Mouse (Mus musculus) liver, embryonic 16.5 days (tissue): ENCODE data around the gene Ltbp2. TPM values are rescaled to one million over a fixed set of nuclear protein-coding genes. Genes with fewer than 3 reads are reported as not detected.

ENCODE experiments used
- ATAC-seq: fragments of 200-750 bp; cut with Nextera tagmentation; 2 replicates; pipeline ENCODE4 v1.8.0; 2017; ENCODE audit warnings: low read depth, mild to moderate bottlenecking, moderate number of reproducible peaks, moderate library complexity
- H3K27ac ChIP-seq: fragments of 300-500 bp; sonication (generic); 2 replicates; pipeline ENCODE4 v1.5.1; 2014; ENCODE audit warnings: mild to moderate bottlenecking, low read length
- H3K27me3 ChIP-seq: fragments of 300-500 bp; sonication (generic); 2 replicates; pipeline ENCODE4 v1.6.1; 2014; ENCODE audit warnings: low read depth, low read length, mixed read lengths; ENCODE audit not compliant: control insufficient read depth, insufficient read depth
- H3K36me3 ChIP-seq: fragments of 300-500 bp; sonication (generic); 2 replicates; pipeline ENCODE4 v1.6.1; 2014; ENCODE audit warnings: mild to moderate bottlenecking; ENCODE audit not compliant: control insufficient read depth, insufficient read depth
- H3K4me1 ChIP-seq: fragments of 300-500 bp; sonication (generic); 2 replicates; pipeline ENCODE4 v1.6.1; 2014; ENCODE audit warnings: low read depth, low read length, mixed read lengths; ENCODE audit not compliant: control insufficient read depth
- H3K4me2 ChIP-seq: fragments of 300-500 bp; sonication (generic); 2 replicates; pipeline ENCODE4 v1.6.1; 2014; ENCODE audit warnings: low read depth, low read length, mixed read lengths
- H3K4me3 ChIP-seq: fragments of 300-500 bp; sonication (generic); 2 replicates; pipeline ENCODE4 v1.5.1; 2014; ENCODE audit warnings: low read depth, mild to moderate bottlenecking, low read length
- H3K9ac ChIP-seq: fragments of 300-500 bp; sonication (generic); 2 replicates; pipeline ENCODE4 v1.6.1; 2014; ENCODE audit warnings: low read depth, low read length
- H3K9me3 ChIP-seq: fragments of 300-500 bp; sonication (generic); replicated peaks from 2 replicates; pipeline ENCODE4 v1.6.1; 2016; ENCODE audit warnings: low read length; ENCODE audit not compliant: control insufficient read depth
- WGBS: fragments of 180-500 bp; shearing (Covaris S2); extraction: QIAGEN DNeasy Blood & Tissue Kit; methylation state at CpG from one replicate; pipeline ENCODE4 v1.1.7; 2014; ENCODE audit not compliant: insufficient replicate concordance; 5-methylcytosine and 5-hydroxymethylcytosine counted together
- polyA plus RNA-seq: library from polyadenylated mRNA; unstranded; fragments of >200 nt; fragmentation: Nextera tagmentation; extraction: Ambion mirVana; gene quantifications from 2 replicates; pipeline ENCODE4 v1.2.1, GENCODE M21; 2015

The Ltbp2 gene
- polyA plus RNA-seq, 1 experiment from 2014 or later: 0.35 TPM

GRCm38 (mm10) chr12:84790853-84791252, 85.5 kb downstream of the Ltbp2 start:
- WGBS: 51% methylated on average over 10 of the region's 10 CpGs

GRCm38 (mm10) chr12:84786091-84786490, 90.2 kb downstream of the Ltbp2 start:
- H3K4me3 ChIP-seq: no peak overlapping the region
- peaks cover 7% of the 10 kb centered on the region for H3K4me1 ChIP-seq
- no peaks in the 10 kb centered on the region; the same call in 1 of the 2 replicates for H3K27me3 ChIP-seq
- no peak overlapping the region for H3K4me2 ChIP-seq
- H3K9ac ChIP-seq: no peak overlapping the region
- 67% methylated on average over 5 of the region's 5 CpGs for WGBS
- no peaks in the 10 kb centered on the region for H3K9me3 ChIP-seq
- no peak for ATAC-seq
- no peaks in the 10 kb centered on the region for H3K36me3 ChIP-seq
- H3K27ac ChIP-seq: no peak overlapping the region

More at GRCm38 (mm10) chr12:84790853-84791252, 85.5 kb downstream of the Ltbp2 start:
- no peak for ATAC-seq
- no peak overlapping the region for H3K4me3 ChIP-seq
- no peaks in the 10 kb centered on the region; the same call in 1 of the 2 replicates for H3K27me3 ChIP-seq
- no peaks in the 10 kb centered on the region for H3K36me3 ChIP-seq
- H3K9ac ChIP-seq: no peak overlapping the region
- H3K4me1 ChIP-seq: no peaks in the 10 kb centered on the region
- H3K9me3 ChIP-seq: no peaks in the 10 kb centered on the region
- H3K27ac ChIP-seq: no peak overlapping the region
- no peak overlapping the region for H3K4me2 ChIP-seq

- Histone ChIP-seq H3K36me3 (no peaks in the 10 kb centered on the region), H3K4me2 (peak overlapping the region; percentile 23; the same call in 1 of the 2 replicates), H3K4me1 (peaks cover 7% of the 10 kb centered on the region), H3K9ac (no peak overlapping the region), H3K4me3 (no peak overlapping the region), H3K27me3 (no peaks in the 10 kb centered on the region; the same call in 1 of the 2 replicates), H3K9me3 (no peaks in the 10 kb centered on the region), H3K27ac (no peak overlapping the region)
- 26% methylated on average over 25 of the region's 25 CpGs for whole genome bisulfite sequencing
- ATAC-seq: peak; percentile 77
Observed at GRCm38 (mm10) chr12:84784604-84785381, 91.5 kb downstream of the Ltbp2 start.

GRCm38 (mm10) chr12:84776229-84776628, 100.1 kb downstream of the Ltbp2 start:
- Histone ChIP-seq H3K27me3 (no peaks in the 10 kb centered on the region), H3K4me3 (no peak overlapping the region), H3K9ac (no peak overlapping the region), H3K4me2 (no peak overlapping the region), H3K4me1 (peaks cover 19% of the 10 kb centered on the region), H3K27ac (no peak overlapping the region), H3K9me3 (no peaks in the 10 kb centered on the region), H3K36me3 (no peaks in the 10 kb centered on the region)
- no peak for ATAC-seq

GRCm38 (mm10) chr12:84774376-84774775, 102.0 kb downstream of the Ltbp2 start:
- H3K27ac ChIP-seq: peak overlapping the region; percentile 98
- peaks cover 34% of the 10 kb centered on the region for H3K4me1 ChIP-seq
- no peaks in the 10 kb centered on the region for H3K27me3 ChIP-seq
- no peak for ATAC-seq
- H3K4me2 ChIP-seq: peak overlapping the region; percentile 85
- WGBS: 61% methylated on average over 6 of the region's 6 CpGs
- H3K36me3 ChIP-seq: no peaks in the 10 kb centered on the region
- no peaks in the 10 kb centered on the region for H3K9me3 ChIP-seq
- H3K4me3 ChIP-seq: peak overlapping the region; percentile 86
- peak overlapping the region; percentile 44 for H3K9ac ChIP-seq

- WGBS: under 1% methylated on average over 20 of the region's 20 CpGs
- Histone ChIP-seq H3K27me3 (no peaks in the 10 kb centered on the region), H3K4me2 (peak overlapping the region; percentile 85), H3K36me3 (no peaks in the 10 kb centered on the region), H3K27ac (peak overlapping the region; percentile 98), H3K9me3 (no peaks in the 10 kb centered on the region), H3K4me1 (peaks cover 36% of the 10 kb centered on the region), H3K4me3 (peak overlapping the region; percentile 86), H3K9ac (peak overlapping the region; percentile 83)
- no peak for ATAC-seq
Observed at GRCm38 (mm10) chr12:84773476-84773875, 102.9 kb downstream of the Ltbp2 start.

GRCm38 (mm10) chr12:84772726-84773441, 103.4 kb downstream of the Ltbp2 start, which contains the start of the genes Npc2 and Isca2:
Npc2 (minus strand) TSS chr12:84773152.
Isca2 (plus strand) TSS chr12:84773251.
- H3K4me1 ChIP-seq: peaks cover 36% of the 10 kb centered on the region
- peak within 1 kb of the TSS; percentile 94 for H3K4me2 ChIP-seq
- no peaks in the 10 kb centered on the region for H3K27me3 ChIP-seq
- peak within 1 kb of the TSS; percentile 89 for H3K9ac ChIP-seq
- peak within 1 kb of the TSS; percentile 86 for H3K4me3 ChIP-seq
- peak within 1 kb of the TSS; percentile 98 for H3K27ac ChIP-seq
- under 1% methylated on average over 50 of the region's 50 CpGs for WGBS
- no peaks in the 10 kb centered on the region for H3K36me3 ChIP-seq
- H3K9me3 ChIP-seq: no peaks in the 10 kb centered on the region
- ATAC-seq: peak; percentile 98

- H3K27ac ChIP-seq: peak overlapping the region; percentile 98
- WGBS: 5% methylated on average over 10 of the region's 10 CpGs
- H3K9me3 ChIP-seq: no peaks in the 10 kb centered on the region
- H3K4me2 ChIP-seq: peak overlapping the region; percentile 94
- peaks cover 36% of the 10 kb centered on the region for H3K4me1 ChIP-seq
- H3K9ac ChIP-seq: peak overlapping the region; percentile 89
- ATAC-seq: no peak
- peak overlapping the region; percentile 86 for H3K4me3 ChIP-seq
- no peaks in the 10 kb centered on the region for H3K27me3 ChIP-seq
- H3K36me3 ChIP-seq: no peaks in the 10 kb centered on the region
Observed at GRCm38 (mm10) chr12:84771981-84772520, 104.3 kb downstream of the Ltbp2 start.
